Mouse (Mus musculus) large intestine, adult 2 months (tissue): Measurements from ENCODE around the gene Bhlhb9. TPM values are rescaled to one million over a fixed set of nuclear protein-coding genes. Genes with fewer than 3 reads are reported as not detected.

Experiments
- DNase-seq: peaks from one replicate; pipeline ENCODE4 v3.0.0-alpha.2; 2012; ENCODE audit warnings: low read depth, low spot score
- WGBS: fragments of 180-500 bp; shearing (Covaris S2); methylation state at CpG from one replicate; pipeline ENCODE4 v1.1.7; 2018; 5-methylcytosine and 5-hydroxymethylcytosine counted together
- polyA plus RNA-seq: library from polyadenylated mRNA; depleted of rRNA; stranded (reverse); fragments of >200 nt; gene quantifications from 2 replicates; pipeline ENCODE4 v1.2.3, GENCODE M21; 2012; rRNA removed

The Bhlhb9 gene
- polyA plus RNA-seq, 1 experiment = 0.60 TPM

DNA sequence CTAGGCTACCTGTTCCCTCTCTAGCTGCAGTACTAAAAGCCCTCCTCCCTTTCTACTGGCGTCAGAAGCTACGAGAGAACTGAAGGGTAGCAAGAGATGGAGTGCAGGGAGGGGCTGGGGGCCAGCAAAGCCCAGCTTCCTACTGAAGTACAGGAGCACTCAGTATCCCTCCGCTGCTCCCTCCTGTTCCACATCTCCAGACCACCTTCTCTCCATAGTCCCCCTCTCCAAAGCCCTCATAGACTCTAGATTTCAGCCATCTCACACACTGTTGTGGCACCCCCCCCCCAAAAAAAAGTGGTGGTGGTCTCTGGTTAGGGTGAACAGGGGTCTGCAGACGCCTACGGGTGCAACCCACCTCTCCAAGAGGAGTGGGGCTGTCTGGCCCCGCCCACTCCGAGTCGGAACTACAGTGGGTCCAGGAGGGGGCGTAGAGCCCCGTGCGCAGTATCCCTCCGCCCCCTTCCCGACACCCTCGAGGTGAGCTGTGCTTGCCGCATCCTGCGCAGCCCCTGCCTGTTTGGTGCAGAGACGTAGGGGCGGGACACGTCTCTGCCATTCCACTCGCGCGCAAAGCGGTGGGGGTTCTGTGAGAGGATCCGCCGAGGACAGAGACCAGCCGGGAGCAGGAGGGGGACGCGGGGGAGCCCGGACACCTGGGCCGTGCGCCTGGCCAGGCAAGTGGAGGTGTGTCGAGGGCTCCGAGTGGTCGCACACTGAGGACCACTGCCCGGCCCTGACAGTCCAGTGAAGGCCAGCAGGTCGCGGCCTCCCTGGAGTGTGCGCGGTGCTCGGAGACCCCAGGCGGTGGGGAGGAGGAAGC lies 88.2 kb downstream of the Bhlhb9 start:
- WGBS = 26% methylated on average over 41 of the region's 41 CpGs
- no peak for DNase-seq

- DNase-seq = no peak
- 26% methylated on average over 11 of the region's 11 CpGs for WGBS
These were observed 88.8 kb downstream of the Bhlhb9 start for GRCm38 (mm10) chrX:135886234-135886585.

DNA sequence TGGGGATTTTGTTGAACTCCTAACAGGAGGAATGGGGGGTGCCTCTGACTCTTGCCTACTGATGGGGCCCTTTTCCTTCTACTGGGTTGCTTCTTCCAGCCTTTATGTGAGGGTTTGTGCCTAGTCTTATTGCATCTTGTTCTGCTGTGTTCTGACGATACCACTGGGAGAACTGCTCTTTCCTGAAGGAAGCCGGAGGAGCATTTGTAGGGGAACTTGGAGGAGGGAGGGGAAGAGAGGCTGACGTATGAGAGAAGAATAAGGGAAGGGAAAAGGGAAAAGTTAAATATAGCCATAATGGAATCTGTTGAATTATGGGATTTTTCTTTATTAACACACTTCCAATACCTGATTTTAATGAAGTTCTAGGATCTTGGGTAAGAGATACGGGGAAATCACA lies 119.2 kb downstream of the Bhlhb9 start:
- 87% methylated on average over 4 of the region's 4 CpGs for WGBS
- no peak for DNase-seq

DNA sequence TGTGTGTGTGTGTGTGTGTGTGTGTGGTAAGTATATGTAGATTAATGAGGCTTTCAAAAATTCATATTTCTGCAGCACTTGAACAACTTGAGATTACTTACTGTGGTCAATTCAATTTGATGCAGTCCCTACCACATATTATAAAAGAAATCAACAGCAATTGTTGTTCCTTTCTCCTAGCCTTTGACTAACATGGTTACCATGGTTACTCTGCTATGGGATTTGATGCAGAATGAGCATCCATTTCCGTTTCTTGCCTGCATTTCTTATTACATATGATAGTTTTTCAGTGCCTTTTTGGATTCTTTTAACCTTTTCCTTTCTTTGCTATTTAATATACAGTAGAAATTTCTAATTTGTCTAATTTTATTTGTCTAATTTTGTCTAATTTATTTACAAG lies 119.7 kb downstream of the Bhlhb9 start:
- 68% methylated on average over 1 of the region's 1 CpGs for WGBS
- DNase-seq = no peak

DNA sequence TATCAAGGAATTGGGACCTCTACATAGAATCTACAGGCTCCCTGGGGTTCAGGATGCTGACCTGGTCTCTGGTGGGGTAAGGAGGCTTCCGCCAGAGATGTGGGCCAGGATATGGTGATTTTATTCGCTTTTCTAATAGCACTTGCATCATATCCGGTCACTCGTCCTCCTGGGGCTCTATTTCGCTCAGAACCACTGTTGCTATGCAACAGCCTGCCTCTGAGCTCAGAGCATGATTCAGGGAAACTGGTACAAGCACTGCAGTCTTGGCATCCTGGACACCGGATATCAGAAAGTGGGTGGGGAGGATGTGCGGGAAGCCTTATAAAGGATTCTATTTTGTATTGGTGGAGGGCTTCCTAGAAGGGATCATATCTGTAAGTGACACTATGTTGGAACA lies 124.8 kb downstream of the Bhlhb9 start:
- 80% methylated on average over 7 of the region's 7 CpGs for WGBS
- DNase-seq = no peak

GRCm38 (mm10) chrX:135925911-135926310 lies 128.5 kb downstream of the Bhlhb9 start:
- DNase-seq = no peak
- 61% methylated on average over 3 of the region's 3 CpGs for WGBS

- no peak for DNase-seq
These were observed 131.2 kb downstream of the Bhlhb9 start for GRCm38 (mm10) chrX:135928588-135928987.

GRCm38 (mm10) chrX:135936452-135936851 lies 139.1 kb downstream of the Bhlhb9 start:
- DNase-seq = no peak
- 22% methylated on average over 1 of the region's 1 CpGs for WGBS

Other genes starting within 250 kb of the Bhlhb9 start
- gene Nxf7, start 198.8 kb upstream of the Bhlhb9 start, polyA plus RNA-seq = 3.6 and 6.0 TPM in 2 replicates
- gene Prame, start 169.9 kb upstream of the Bhlhb9 start, polyA plus RNA-seq = not detected in 2 replicates
- not detected in 2 replicates for gene Tcp11x2, start 103.8 kb upstream of the Bhlhb9 start, polyA plus RNA-seq
- gene Tmsb15a, start 72.3 kb upstream of the Bhlhb9 start, polyA plus RNA-seq = not detected in 2 replicates
- 0.62 and 1.1 TPM in 2 replicates for gene Armcx5, start 54.9 kb upstream of the Bhlhb9 start, polyA plus RNA-seq
- gene Gprasp1, start 54.9 kb upstream of the Bhlhb9 start, polyA plus RNA-seq = 4.2 and 9.0 TPM in 2 replicates
- 0.68 and 1.3 TPM in 2 replicates for gene Gprasp2, start 41.4 kb downstream of the Bhlhb9 start, polyA plus RNA-seq
- gene Arxes2, start 196.2 kb downstream of the Bhlhb9 start, polyA plus RNA-seq = 0.89 and 0.90 TPM in 2 replicates
- 0.26 and 0.37 TPM in 2 replicates for gene Arxes1, start 235.8 kb downstream of the Bhlhb9 start, polyA plus RNA-seq